Mouse (Mus musculus): ENCODE data around the gene Dars2. TPM values are rescaled to one million over a fixed set of nuclear protein-coding genes. Genes with fewer than 3 reads are reported as not detected.

The Dars2 gene
- polyA plus RNA-seq, 1 experiment from 2014 or later = 16.2 TPM

GRCm38 (mm10) chr1:161006471-161006870 is 64.0 kb downstream of the Dars2 start:
- 88% methylated on average over 5 of the region's 5 CpGs for WGBS
- TF ChIP-seq EP300 (optimal IDR thresholded peaks at IDR 0.05) = no peak
- no peak for TF ChIP-seq CTCF (IDR thresholded peaks at IDR 0.05; ENCODE audit: low read depth)
- no peak for DNase-seq (ENCODE audit: low spot score)
- Histone ChIP-seq H3K4me2 (replicated peaks; ENCODE audit: low read depth) (no peak overlapping the region), H3K4me3 (ENCODE audit: low read depth, low read length) (no peak overlapping the region), H3K9me3 (ENCODE audit: control insufficient read depth, low read length) (no peaks in the 10 kb centered on the region), H3K27me3 (ENCODE audit: control insufficient read depth, insufficient read depth, low read length) (no peaks in the 10 kb centered on the region), H3K36me3 (ENCODE audit: control insufficient read depth, insufficient read depth, low read length) (no peaks in the 10 kb centered on the region; the same call in 1 of the 2 replicates), H3K27ac (replicated peaks) (no peak overlapping the region), H3K4me1 (replicated peaks; ENCODE audit: control insufficient read depth, insufficient read depth) (no peaks in the 10 kb centered on the region), H3K9ac (ENCODE audit: low read length) (no peak overlapping the region)
- no peak for ATAC-seq (ENCODE audit: low FRiP score, low TSS enrichment)

DNA sequence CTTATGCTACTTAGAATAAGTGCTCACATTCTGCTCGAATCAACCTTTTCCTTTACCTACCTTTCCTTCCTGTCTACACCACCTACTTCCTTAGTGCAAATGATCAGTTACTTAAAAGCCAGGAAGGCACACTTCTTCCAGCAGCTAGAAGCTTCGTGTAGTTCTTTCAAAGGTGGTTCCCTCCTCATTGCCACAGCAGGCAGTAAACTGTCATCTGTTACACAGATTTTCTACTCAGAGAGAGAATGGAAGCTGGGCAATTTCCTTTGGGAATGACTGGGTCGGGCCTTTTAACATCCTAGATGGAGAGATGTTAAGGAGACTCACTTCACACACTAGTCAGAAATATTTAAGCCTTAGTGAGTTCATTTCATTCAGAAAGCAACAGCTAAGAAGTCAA is 64.9 kb downstream of the Dars2 start:
- Histone ChIP-seq H3K36me3 (ENCODE audit: control insufficient read depth, insufficient read depth, low read length) (no peaks in the 10 kb centered on the region), H3K27me3 (ENCODE audit: control insufficient read depth, insufficient read depth, low read length) (no peaks in the 10 kb centered on the region), H3K4me2 (replicated peaks; ENCODE audit: low read depth) (no peak overlapping the region), H3K4me1 (replicated peaks; ENCODE audit: control insufficient read depth, insufficient read depth) (no peaks in the 10 kb centered on the region), H3K4me3 (ENCODE audit: low read depth, low read length) (no peak overlapping the region), H3K27ac (replicated peaks) (no peak overlapping the region), H3K9ac (ENCODE audit: low read length) (no peak overlapping the region), H3K9me3 (ENCODE audit: control insufficient read depth, low read length) (no peaks in the 10 kb centered on the region)
- ATAC-seq (ENCODE audit: low FRiP score, low TSS enrichment) = no peak
- WGBS = 76% methylated on average over 3 of the region's 3 CpGs
- DNase-seq (ENCODE audit: low spot score) = no peak
- TF ChIP-seq CTCF (IDR thresholded peaks at IDR 0.05; ENCODE audit: low read depth) = no peak
- no peak for TF ChIP-seq EP300 (optimal IDR thresholded peaks at IDR 0.05)

GRCm38 (mm10) chr1:161004942-161005341 is 65.5 kb downstream of the Dars2 start:
- Histone ChIP-seq H3K9me3 (ENCODE audit: control insufficient read depth, low read length) (no peaks in the 10 kb centered on the region), H3K4me2 (replicated peaks; ENCODE audit: low read depth) (no peak overlapping the region), H3K36me3 (ENCODE audit: control insufficient read depth, insufficient read depth, low read length) (no peaks in the 10 kb centered on the region), H3K9ac (ENCODE audit: low read length) (no peak overlapping the region), H3K4me1 (replicated peaks; ENCODE audit: control insufficient read depth, insufficient read depth) (no peaks in the 10 kb centered on the region), H3K4me3 (ENCODE audit: low read depth, low read length) (no peak overlapping the region), H3K27me3 (ENCODE audit: control insufficient read depth, insufficient read depth, low read length) (no peaks in the 10 kb centered on the region), H3K27ac (replicated peaks) (no peak overlapping the region)
- WGBS = 70% methylated on average over 4 of the region's 4 CpGs
- no peak for ATAC-seq (ENCODE audit: low FRiP score, low TSS enrichment)
- TF ChIP-seq EP300 (optimal IDR thresholded peaks at IDR 0.05) (no peak), CTCF (IDR thresholded peaks at IDR 0.05; ENCODE audit: low read depth) (no peak)
- DNase-seq (ENCODE audit: low spot score) = no peak

DNA sequence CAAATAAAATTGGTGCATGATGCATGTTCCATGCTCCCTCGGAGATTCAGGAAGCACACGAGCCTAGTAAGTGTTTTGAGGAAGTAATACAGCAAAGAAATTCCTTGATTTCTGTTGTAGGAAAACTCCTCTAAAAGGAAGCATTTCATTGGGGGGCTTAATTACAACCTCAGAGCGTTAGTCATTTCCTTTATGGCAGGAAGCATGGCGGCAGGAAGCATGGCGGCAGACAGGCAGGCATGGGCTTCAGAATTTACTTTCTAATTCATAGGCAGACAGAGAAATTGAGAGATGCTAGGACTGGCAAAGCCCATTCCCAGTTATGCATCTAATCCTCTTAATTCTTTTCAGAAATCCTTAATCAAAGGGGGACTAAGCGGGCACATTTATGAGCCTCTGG is 76.6 kb downstream of the Dars2 start:
- no peaks in the 10 kb centered on the region for H3K9me3 ChIP-seq (ENCODE audit: control insufficient read depth, low read length)
- H3K4me2 ChIP-seq (replicated peaks; ENCODE audit: low read depth) = no peak overlapping the region
- TF ChIP-seq EP300 (optimal IDR thresholded peaks at IDR 0.05) = no peak
- no peaks in the 10 kb centered on the region for H3K36me3 ChIP-seq (ENCODE audit: control insufficient read depth, insufficient read depth, low read length)
- no peaks in the 10 kb centered on the region for H3K4me1 ChIP-seq (replicated peaks; ENCODE audit: control insufficient read depth, insufficient read depth)
- 86% methylated on average over 6 of the region's 6 CpGs for WGBS
- no peak overlapping the region for H3K4me3 ChIP-seq (ENCODE audit: low read depth, low read length)
- DNase-seq (ENCODE audit: low spot score) (no peak), ATAC-seq (ENCODE audit: low FRiP score, low TSS enrichment) (no peak)
- H3K27ac ChIP-seq (replicated peaks) = no peak overlapping the region
- H3K27me3 ChIP-seq (ENCODE audit: control insufficient read depth, insufficient read depth, low read length) = no peaks in the 10 kb centered on the region
- no peak overlapping the region for H3K9ac ChIP-seq (ENCODE audit: low read length)

Other genes with a start within 250 kb of the Dars2 start
- 3.7 and 4.2 TPM in 2 replicates for gene Rc3h1, start 164.2 kb downstream of the Dars2 start, polyA plus RNA-seq (2015; fragmentation: Nextera tagmentation; extraction: Ambion mirVana)
- 2.1 and 4.7 TPM in 2 replicates for gene Serpinc1, start 92.1 kb downstream of the Dars2 start, polyA plus RNA-seq (2015; fragmentation: Nextera tagmentation; extraction: Ambion mirVana)
- gene Zbtb37, start 35.8 kb downstream of the Dars2 start, polyA plus RNA-seq (2015; fragmentation: Nextera tagmentation; extraction: Ambion mirVana) = 2.2 and 2.8 TPM in 2 replicates
- gene Cenpl, start 55 bp upstream of the Dars2 start, polyA plus RNA-seq (2015; fragmentation: Nextera tagmentation; extraction: Ambion mirVana) = 9.6 and 10.2 TPM in 2 replicates
- 5.5 and 6.1 TPM in 2 replicates for gene Klhl20, start 60.9 kb upstream of the Dars2 start, polyA plus RNA-seq (2015; fragmentation: Nextera tagmentation; extraction: Ambion mirVana)
- gene Ankrd45, start 72.0 kb upstream of the Dars2 start, polyA plus RNA-seq (2015; fragmentation: Nextera tagmentation; extraction: Ambion mirVana) = 0.21 and 0.24 TPM in 2 replicates
- not detected in 2 replicates for gene Tex50, start 88.7 kb upstream of the Dars2 start, polyA plus RNA-seq (2015; fragmentation: Nextera tagmentation; extraction: Ambion mirVana)
- 278 and 293 TPM in 2 replicates for gene Prdx6, start 180.6 kb upstream of the Dars2 start, polyA plus RNA-seq (2015; fragmentation: Nextera tagmentation; extraction: Ambion mirVana)

Measured in stomach, postnatal 0 days (tissue).